Mouse (Mus musculus) kidney, embryonic 14.5 days (tissue): ENCODE measurements around the gene 4921530L21Rik. TPM values are rescaled to one million over a fixed set of nuclear protein-coding genes. Genes with fewer than 3 reads are reported as not detected.

Experiments
- ATAC-seq: fragments of 200-750 bp; cut with Nextera tagmentation; 2 replicates; pipeline ENCODE4 v1.8.0; 2017; ENCODE audit warnings: moderate number of reproducible peaks, mild to moderate bottlenecking, moderate TSS enrichment, moderate library complexity; ENCODE audit not compliant: low FRiP score, low TSS enrichment
- H3K27ac ChIP-seq: fragments of 300-500 bp; sonication (generic); 2 replicates; pipeline ENCODE4 v1.5.1; 2014; ENCODE audit warnings: low read depth, mild to moderate bottlenecking, low read length, moderate library complexity, mixed read lengths
- H3K27me3 ChIP-seq: fragments of 300-500 bp; sonication (generic); 2 replicates; pipeline ENCODE4 v1.6.1; 2014; ENCODE audit warnings: mild to moderate bottlenecking, low read length; ENCODE audit not compliant: control insufficient read depth, insufficient read depth
- H3K36me3 ChIP-seq: fragments of 300-500 bp; sonication (generic); 2 replicates; pipeline ENCODE4 v1.6.1; 2014; ENCODE audit warnings: low read length, mixed read lengths; ENCODE audit not compliant: control insufficient read depth, insufficient read depth
- H3K4me1 ChIP-seq: fragments of 300-500 bp; sonication (generic); 2 replicates; pipeline ENCODE4 v1.6.1; 2014; ENCODE audit warnings: low read length, mixed read lengths; ENCODE audit not compliant: control insufficient read depth, insufficient read depth
- H3K4me2 ChIP-seq: fragments of 300-500 bp; sonication (generic); replicated peaks from 2 replicates; pipeline ENCODE4 v1.6.1; 2014; ENCODE audit warnings: low read depth, mild to moderate bottlenecking, low read length
- H3K4me3 ChIP-seq: fragments of 300-500 bp; sonication (generic); 2 replicates; pipeline ENCODE4 v1.5.1; 2014; ENCODE audit warnings: mild to moderate bottlenecking, low read length
- H3K9ac ChIP-seq: fragments of 300-500 bp; sonication (generic); 2 replicates; pipeline ENCODE4 v1.6.1; 2014; ENCODE audit warnings: low read depth, mild to moderate bottlenecking, low read length, moderate library complexity
- H3K9me3 ChIP-seq: fragments of 300-500 bp; sonication (generic); 2 replicates; pipeline ENCODE4 v1.6.1; 2016; ENCODE audit warnings: low read length; ENCODE audit not compliant: control insufficient read depth
- WGBS: fragments of 180-500 bp; shearing (Covaris S2); extraction: QIAGEN DNeasy Blood & Tissue Kit; methylation state at CpG from one replicate; pipeline ENCODE4 v1.1.7; 2014; 5-methylcytosine and 5-hydroxymethylcytosine counted together
- polyA plus RNA-seq: library from polyadenylated mRNA; unstranded; fragments of >200 nt; fragmentation: Nextera tagmentation; extraction: Ambion mirVana; gene quantifications from 2 replicates; pipeline ENCODE4 v1.2.1, GENCODE M21; 2014

Gene 4921530L21Rik
- polyA plus RNA-seq: not detected in 2 replicates

- Histone ChIP-seq H3K36me3 (no peaks in the 10 kb centered on the region), H3K9me3 (no peaks in the 10 kb centered on the region), H3K4me3 (no peak within 1 kb of the TSS), H3K27ac (no peak within 1 kb of the TSS), H3K27me3 (no peaks in the 10 kb centered on the region), H3K4me1 (no peaks in the 10 kb centered on the region), H3K4me2 (no peak within 1 kb of the TSS), H3K9ac (no peak within 1 kb of the TSS)
- WGBS: 92% methylated on average over 1 of the region's 1 CpGs
- no peak for ATAC-seq
These were observed at the start of gene 4921530L21Rik for GRCm38 (mm10) chr14:95880954-95881353. Gene 4921530L21Rik (plus strand): TSS chr14:95881254.

- H3K9me3 ChIP-seq: no peaks in the 10 kb centered on the region
- H3K4me1 ChIP-seq: no peaks in the 10 kb centered on the region
- 59% methylated on average over 3 of the region's 3 CpGs for WGBS
- H3K36me3 ChIP-seq: no peaks in the 10 kb centered on the region
- no peak overlapping the region for H3K4me3 ChIP-seq
- no peak overlapping the region for H3K4me2 ChIP-seq
- no peaks in the 10 kb centered on the region for H3K27me3 ChIP-seq
- ATAC-seq: no peak
- no peak overlapping the region for H3K9ac ChIP-seq
- no peak overlapping the region for H3K27ac ChIP-seq
These were observed 47.2 kb upstream of the 4921530L21Rik start for GRCm38 (mm10) chr14:95833866-95834265.

GRCm38 (mm10) chr14:95862981-95863380 lies 18.1 kb upstream of the 4921530L21Rik start:
- ATAC-seq: no peak
- no peak overlapping the region for H3K4me2 ChIP-seq
- H3K4me1 ChIP-seq: no peaks in the 10 kb centered on the region
- no peaks in the 10 kb centered on the region for H3K27me3 ChIP-seq
- H3K9me3 ChIP-seq: no peaks in the 10 kb centered on the region
- H3K36me3 ChIP-seq: no peaks in the 10 kb centered on the region
- WGBS: 78% methylated on average over 3 of the region's 3 CpGs
- H3K9ac ChIP-seq: no peak overlapping the region
- H3K27ac ChIP-seq: no peak overlapping the region
- no peak overlapping the region for H3K4me3 ChIP-seq

GRCm38 (mm10) chr14:95865676-95866416 lies 15.2 kb upstream of the 4921530L21Rik start:
- H3K27ac ChIP-seq: no peak overlapping the region
- H3K4me2 ChIP-seq: no peak overlapping the region
- no peaks in the 10 kb centered on the region for H3K4me1 ChIP-seq
- H3K4me3 ChIP-seq: no peak overlapping the region
- ATAC-seq: no peak
- H3K27me3 ChIP-seq: no peaks in the 10 kb centered on the region
- no peak overlapping the region for H3K9ac ChIP-seq
- no peaks in the 10 kb centered on the region for H3K9me3 ChIP-seq
- H3K36me3 ChIP-seq: no peaks in the 10 kb centered on the region
- WGBS: 74% methylated on average over 7 of the region's 7 CpGs

GRCm38 (mm10) chr14:95872020-95872419 lies 9.0 kb upstream of the 4921530L21Rik start:
- Histone ChIP-seq H3K36me3 (no peaks in the 10 kb centered on the region), H3K27me3 (no peaks in the 10 kb centered on the region), H3K4me1 (no peaks in the 10 kb centered on the region), H3K4me3 (no peak overlapping the region), H3K4me2 (no peak overlapping the region), H3K9me3 (no peaks in the 10 kb centered on the region), H3K9ac (no peak overlapping the region), H3K27ac (no peak overlapping the region)
- ATAC-seq: no peak
- WGBS: 64% methylated on average over 5 of the region's 5 CpGs

- no peak for ATAC-seq
- Histone ChIP-seq H3K4me1 (no peaks in the 10 kb centered on the region), H3K36me3 (no peaks in the 10 kb centered on the region), H3K27ac (no peak overlapping the region), H3K9ac (no peak overlapping the region), H3K4me2 (no peak overlapping the region), H3K9me3 (no peaks in the 10 kb centered on the region), H3K27me3 (no peaks in the 10 kb centered on the region), H3K4me3 (no peak overlapping the region)
- 79% methylated on average over 3 of the region's 3 CpGs for WGBS
These were observed 4.1 kb upstream of the 4921530L21Rik start for GRCm38 (mm10) chr14:95876785-95877510.

GRCm38 (mm10) chr14:95877548-95877947 lies 3.5 kb upstream of the 4921530L21Rik start:
- Histone ChIP-seq H3K27me3 (no peaks in the 10 kb centered on the region), H3K36me3 (no peaks in the 10 kb centered on the region), H3K4me2 (no peak overlapping the region), H3K27ac (no peak overlapping the region), H3K9ac (no peak overlapping the region), H3K9me3 (no peaks in the 10 kb centered on the region), H3K4me3 (no peak overlapping the region), H3K4me1 (no peaks in the 10 kb centered on the region)
- no peak for ATAC-seq
- 86% methylated on average over 1 of the region's 1 CpGs for WGBS

- Histone ChIP-seq H3K4me2 (no peak overlapping the region), H3K4me1 (no peaks in the 10 kb centered on the region), H3K9me3 (no peaks in the 10 kb centered on the region), H3K4me3 (no peak overlapping the region), H3K36me3 (no peaks in the 10 kb centered on the region), H3K9ac (no peak overlapping the region), H3K27ac (no peak overlapping the region), H3K27me3 (no peaks in the 10 kb centered on the region)
- no peak for ATAC-seq
- 85% methylated on average over 6 of the region's 6 CpGs for WGBS
These were observed 18.4 kb downstream of the 4921530L21Rik start for GRCm38 (mm10) chr14:95899458-95899857.

GRCm38 (mm10) chr14:95904591-95905095 lies 23.6 kb downstream of the 4921530L21Rik start:
- Histone ChIP-seq H3K4me2 (no peak overlapping the region), H3K36me3 (no peaks in the 10 kb centered on the region), H3K27ac (no peak overlapping the region), H3K27me3 (no peaks in the 10 kb centered on the region), H3K4me1 (no peaks in the 10 kb centered on the region), H3K9ac (no peak overlapping the region), H3K9me3 (no peaks in the 10 kb centered on the region), H3K4me3 (no peak overlapping the region)
- ATAC-seq: no peak
- WGBS: 98% methylated on average over 1 of the region's 1 CpGs
